Mouse (Mus musculus) adrenal gland, postnatal 25 days (tissue): ENCODE data around the gene Epo. TPM values are rescaled to one million over a fixed set of nuclear protein-coding genes. Genes with fewer than 3 reads are reported as not detected.

Source experiments
- DNase-seq: peaks from one replicate; pipeline ENCODE4 v3.0.0; 2021; ENCODE audit warnings: mixed read lengths
- total RNA-seq: library from RNA; stranded (reverse); gene quantifications from 2 replicates; pipeline ENCODE4 v1.2.3, GENCODE M21; 2021

Epo gene
- total RNA-seq, 1 experiment from 2014 or later, result not detected

GRCm38 (mm10) chr5:137519691-137520550 lies 13.1 kb downstream of the Epo start:
- no peak for DNase-seq

GRCm38 (mm10) chr5:137518436-137518835 lies 14.6 kb downstream of the Epo start, which contains the start of gene Gigyf1:
TSS of gene Gigyf1 (plus strand) at chr5:137518548.
- DNase-seq, result peak; percentile 62

- DNase-seq, result no peak
Observed at GRCm38 (mm10) chr5:137514811-137515210, 18.2 kb downstream of the Epo start.

- DNase-seq, result no peak
Observed at GRCm38 (mm10) chr5:137513951-137514721, 18.9 kb downstream of the Epo start.

GRCm38 (mm10) chr5:137512847-137513794 lies 19.9 kb downstream of the Epo start:
- DNase-seq, result no peak

- DNase-seq, result no peak
Observed at GRCm38 (mm10) chr5:137511706-137512105, 21.3 kb downstream of the Epo start.

- no peak for DNase-seq
Observed at GRCm38 (mm10) chr5:137510573-137511390, 22.3 kb downstream of the Epo start.

GRCm38 (mm10) chr5:137510014-137510501 lies 23.0 kb downstream of the Epo start:
- DNase-seq, result peak; percentile 81

- no peak for DNase-seq
Observed at GRCm38 (mm10) chr5:137504041-137504440, 29.0 kb downstream of the Epo start.

GRCm38 (mm10) chr5:137502667-137503110 lies 30.4 kb downstream of the Epo start:
- peak; percentile 79 for DNase-seq

- peak; percentile 99 for DNase-seq
Observed at GRCm38 (mm10) chr5:137501709-137502666, 31.1 kb downstream of the Epo start, which contains the start of gene Pop7. TSS of gene Pop7 (minus strand) at chr5:137502518.

GRCm38 (mm10) chr5:137500186-137500585 lies 32.9 kb downstream of the Epo start:
- no peak for DNase-seq

- no peak for DNase-seq
Observed at GRCm38 (mm10) chr5:137493831-137494230, 39.2 kb downstream of the Epo start.

GRCm38 (mm10) chr5:137491559-137491958 lies 41.5 kb downstream of the Epo start:
- no peak for DNase-seq

GRCm38 (mm10) chr5:137487616-137488015 lies 45.4 kb downstream of the Epo start:
- no peak for DNase-seq

GRCm38 (mm10) chr5:137485851-137486155 lies 47.2 kb downstream of the Epo start:
- no peak for DNase-seq

GRCm38 (mm10) chr5:137485071-137485850 lies 47.8 kb downstream of the Epo start:
- DNase-seq, result no peak

- DNase-seq, result peak; percentile 26
Observed at GRCm38 (mm10) chr5:137481897-137482296, 51.1 kb downstream of the Epo start.

GRCm38 (mm10) chr5:137481138-137481537 lies 51.9 kb downstream of the Epo start:
- peak; percentile 71 for DNase-seq
